Mouse (Mus musculus) urinary bladder, adult 18-20 months (tissue): ENCODE results near the gene Pip5k1c.

Experiments
- DNase-seq, 2 experiments: peaks; one replicate each; pipeline ENCODE4 v3.0.0; 2022; ENCODE audit warnings: low spot score in 2 of 2, mixed read lengths in 2 of 2

The Pip5k1c gene

GRCm38 (mm10) chr10:81284189-81284588 lies 8.6 kb upstream of the Pip5k1c start:
- DNase-seq: peak; percentile 39 to 52

- DNase-seq: peak; percentile 37 to 54
Observed at GRCm38 (mm10) chr10:81284719-81285118, 8.0 kb upstream of the Pip5k1c start.

GRCm38 (mm10) chr10:81285694-81286450 lies 6.9 kb upstream of the Pip5k1c start:
- DNase-seq: peak; percentile 87 to 97

- peak in 1 of 2 experiments; percentile 34 for DNase-seq
Observed at GRCm38 (mm10) chr10:81286586-81286985, 6.2 kb upstream of the Pip5k1c start.

GRCm38 (mm10) chr10:81287513-81288157 lies 5.1 kb upstream of the Pip5k1c start:
- peak in 1 of 2 experiments; percentile 55 for DNase-seq

GRCm38 (mm10) chr10:81288601-81289000 lies 4.2 kb upstream of the Pip5k1c start:
- peak in 1 of 2 experiments; percentile 18 for DNase-seq

- DNase-seq: peak; percentile 34 to 44
Observed at GRCm38 (mm10) chr10:81289278-81289677, 3.5 kb upstream of the Pip5k1c start.

- peak; percentile 54 to 71 for DNase-seq
Observed at GRCm38 (mm10) chr10:81289811-81290210, 3.0 kb upstream of the Pip5k1c start.

- DNase-seq: peak; percentile 65 to 73
Observed at GRCm38 (mm10) chr10:81290698-81291460, 1.9 kb upstream of the Pip5k1c start.

- DNase-seq: no peak
Observed at GRCm38 (mm10) chr10:81291511-81292104, 1.2 kb upstream of the Pip5k1c start, which contains the start of gene Tjp3. TSS of gene Tjp3 (minus strand) at chr10:81291581.

- DNase-seq: no peak
Observed at GRCm38 (mm10) chr10:81293334-81294030, 719 bp downstream of the Pip5k1c start.

GRCm38 (mm10) chr10:81294442-81294841 lies 1.7 kb downstream of the Pip5k1c start:
- no peak for DNase-seq

- no peak for DNase-seq
Observed at GRCm38 (mm10) chr10:81295185-81295584, 2.4 kb downstream of the Pip5k1c start.

GRCm38 (mm10) chr10:81297246-81297645 lies 4.5 kb downstream of the Pip5k1c start:
- DNase-seq: no peak

- no peak for DNase-seq
Observed at GRCm38 (mm10) chr10:81297845-81298244, 5.1 kb downstream of the Pip5k1c start.

- DNase-seq: no peak
Observed at GRCm38 (mm10) chr10:81298369-81299100, 5.8 kb downstream of the Pip5k1c start.

- no peak for DNase-seq
Observed at GRCm38 (mm10) chr10:81299585-81300351, 7.0 kb downstream of the Pip5k1c start.

GRCm38 (mm10) chr10:81300352-81300907 lies 7.7 kb downstream of the Pip5k1c start:
- DNase-seq: no peak

- DNase-seq: no peak
Observed at GRCm38 (mm10) chr10:81301321-81301720, 8.6 kb downstream of the Pip5k1c start.
